Mouse (Mus musculus): Measurements from ENCODE around the gene Elf4.
"Not testable (repeated sequence)": the region's sequence is repeated elsewhere in the genome, so short reads cannot be mapped to it uniquely, and the experiment has no call there.

The Elf4 gene

GRCm38 (mm10) chrX:48436082-48436481 is 26.9 kb downstream of the Elf4 start:
- not testable (repeated sequence) for DNase-seq (ENCODE audit: low spot score)

DNA sequence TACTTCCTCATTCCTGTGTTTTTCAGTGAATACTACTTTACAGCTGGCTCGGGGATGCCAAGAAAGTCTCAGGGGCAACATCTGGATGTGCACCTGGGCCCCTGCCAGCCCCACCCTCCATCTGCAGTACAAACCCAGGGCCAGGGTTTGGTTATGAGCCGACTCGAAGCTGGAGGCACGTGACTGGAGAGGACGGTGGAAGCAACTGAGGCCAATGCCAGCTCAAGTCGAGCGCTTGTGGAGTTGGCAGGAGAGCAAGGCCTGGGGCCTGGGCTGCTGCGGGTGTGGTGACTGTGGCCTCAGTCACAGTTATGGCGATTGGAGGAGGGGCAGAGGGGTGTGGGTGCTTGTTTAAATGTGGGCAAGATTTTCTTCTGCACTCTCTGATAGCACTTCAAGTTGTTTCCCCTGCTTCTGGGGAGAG is 27.4 kb downstream of the Elf4 start:
- no peak for DNase-seq (ENCODE audit: low spot score)

- no peak for DNase-seq (ENCODE audit: low spot score)
These were observed 28.7 kb downstream of the Elf4 start for GRCm38 (mm10) chrX:48434251-48434650.

DNA sequence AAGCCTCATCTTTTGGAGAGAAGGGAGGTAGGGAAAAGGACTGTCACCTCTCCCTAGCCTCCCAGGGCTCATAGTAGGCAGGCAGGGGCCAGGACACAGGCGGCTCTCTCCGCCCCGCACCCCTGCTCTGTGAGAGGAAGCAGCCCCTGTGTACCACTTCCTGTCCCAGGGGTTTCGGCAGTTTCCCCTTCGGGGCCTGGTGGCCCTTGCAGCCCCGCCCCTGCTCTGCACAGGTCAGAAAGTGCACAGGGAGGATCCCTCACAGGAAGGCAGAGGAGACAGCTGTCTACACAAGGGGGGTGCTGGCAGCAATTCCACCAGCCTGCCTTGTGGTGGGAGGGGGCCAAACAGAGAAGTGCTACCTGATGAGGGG is 29.4 kb downstream of the Elf4 start:
- DNase-seq (ENCODE audit: low spot score), result peak; percentile 88

DNA sequence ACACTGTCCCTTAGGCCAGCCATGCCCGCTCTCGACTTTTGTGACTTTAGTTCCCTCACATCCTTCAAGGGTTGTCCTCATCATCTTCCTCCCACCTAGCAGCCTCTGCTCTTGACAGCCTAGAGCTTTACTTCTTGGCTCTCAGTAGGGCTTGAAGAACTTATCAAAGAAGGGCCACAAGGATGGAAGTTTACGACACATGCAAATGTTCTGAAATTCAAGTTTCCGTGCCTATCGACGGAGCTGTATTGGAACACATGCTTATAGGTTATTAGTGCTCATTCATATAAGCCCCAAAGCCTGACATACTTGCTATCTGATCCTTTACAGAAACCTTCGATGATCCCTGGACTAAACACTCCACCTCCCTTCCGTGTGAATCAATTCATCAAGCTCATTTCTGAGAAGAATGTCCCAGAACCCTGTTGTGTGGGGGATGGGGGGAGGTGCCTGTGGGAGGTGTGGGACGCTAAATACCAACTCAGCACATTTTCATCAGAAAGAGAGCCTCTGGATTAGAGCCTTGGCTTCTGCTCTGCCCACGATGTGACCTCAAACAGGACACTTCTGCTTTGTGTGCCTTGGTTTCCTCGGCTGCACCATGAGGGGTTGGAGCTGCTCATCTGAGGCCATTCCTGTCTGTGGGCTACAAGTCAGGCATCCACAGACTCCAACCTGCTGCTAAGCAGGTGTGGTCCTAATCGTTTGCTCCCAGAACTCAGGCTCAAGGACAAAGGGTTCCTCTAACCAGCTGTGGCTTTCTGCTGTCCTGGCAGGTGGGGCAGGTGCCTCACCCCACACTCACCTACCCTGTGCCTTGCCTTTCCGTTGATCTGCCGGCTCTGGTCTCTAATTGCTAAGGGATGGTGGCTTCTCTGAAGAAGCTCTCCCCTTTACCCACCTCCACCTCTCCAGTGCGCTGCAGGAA is 30.1 kb downstream of the Elf4 start:
- DNase-seq (ENCODE audit: low spot score), result no peak

- DNase-seq (ENCODE audit: low spot score), result peak; percentile 49
These were observed 33.4 kb downstream of the Elf4 start for GRCm38 (mm10) chrX:48429538-48429937.

DNA sequence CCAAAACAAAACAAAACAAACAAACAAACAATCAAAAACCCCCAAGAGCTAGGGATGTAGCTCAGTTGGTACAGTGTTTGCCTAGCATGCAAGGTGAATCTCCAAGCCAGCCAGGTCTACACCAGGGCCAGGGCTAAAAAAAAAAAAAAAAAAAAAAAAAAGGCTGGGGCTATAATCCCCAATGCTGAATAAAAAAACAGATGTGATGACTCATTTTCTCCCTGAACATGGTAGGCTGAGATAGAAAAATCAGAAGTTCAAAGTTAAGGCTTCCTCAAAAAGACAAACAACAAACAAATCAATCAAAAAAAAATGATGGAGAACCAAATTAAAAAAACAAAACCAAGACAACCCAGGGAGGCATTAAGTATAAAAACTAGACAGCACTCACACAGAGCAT is 33.8 kb downstream of the Elf4 start:
- DNase-seq (ENCODE audit: low spot score), result no peak

DNA sequence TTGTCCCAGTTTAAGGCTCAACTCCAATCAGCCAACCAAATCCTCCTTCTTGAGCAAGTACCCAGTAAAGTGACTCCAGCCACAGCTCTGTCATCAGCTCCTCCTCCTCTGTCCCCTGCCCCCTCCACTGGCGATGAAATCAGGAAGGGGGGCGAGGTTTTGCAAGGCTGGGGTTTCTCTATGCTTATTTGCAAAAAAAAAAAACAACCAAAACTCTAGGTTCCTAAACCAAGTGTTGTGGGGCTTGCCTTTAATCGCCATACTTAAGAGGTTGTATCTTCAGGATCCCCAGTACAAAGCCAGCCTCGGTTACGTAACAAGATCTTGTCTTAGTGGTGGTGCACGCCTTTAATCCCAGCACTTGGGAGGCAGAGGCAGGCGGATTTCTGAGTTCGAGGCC is 34.3 kb downstream of the Elf4 start:
- DNase-seq (ENCODE audit: low spot score), result no peak

DNA sequence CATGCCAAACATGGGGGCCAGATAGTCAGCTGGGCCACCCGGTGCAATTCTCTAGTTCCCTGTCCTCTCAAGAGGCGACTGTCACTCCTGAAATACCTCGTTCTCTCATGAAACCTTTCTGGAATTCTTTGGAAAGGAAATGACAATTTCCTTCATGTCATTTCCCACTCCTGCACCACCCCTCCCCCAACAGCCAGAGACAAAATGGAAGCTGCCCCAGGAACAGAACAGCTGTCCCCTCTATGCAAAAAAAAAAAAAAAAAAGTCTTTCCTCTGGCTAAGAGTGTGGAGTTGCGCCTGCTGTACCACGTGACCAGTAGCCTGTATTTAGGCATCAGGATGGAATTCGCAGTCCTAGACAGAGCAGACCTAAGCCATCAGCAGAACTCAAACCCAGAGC is 34.7 kb downstream of the Elf4 start:
- no peak for DNase-seq (ENCODE audit: low spot score)

DNA sequence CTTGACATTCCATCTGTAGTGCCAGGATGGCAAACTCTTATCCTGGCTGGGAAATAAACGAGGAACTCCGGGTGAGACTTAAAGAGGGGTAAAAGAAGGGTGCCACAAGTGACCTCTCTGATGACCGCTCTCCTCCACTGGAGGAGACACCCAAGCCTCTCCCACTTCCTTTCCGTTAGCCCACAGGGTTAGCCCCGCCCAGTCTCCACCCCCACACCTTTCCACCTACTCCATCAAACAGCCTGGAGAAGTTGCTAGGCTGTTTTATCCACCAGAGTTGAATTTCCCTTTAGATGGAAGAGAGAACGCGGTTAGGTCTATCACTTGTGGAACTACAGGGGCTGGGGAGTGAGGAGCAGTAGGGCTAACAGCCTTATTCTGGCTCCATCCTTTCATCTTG is 37.7 kb downstream of the Elf4 start:
- no peak for DNase-seq (ENCODE audit: low spot score)

GRCm38 (mm10) chrX:48424583-48424982 is 38.3 kb downstream of the Elf4 start:
- peak; percentile 86 for DNase-seq (ENCODE audit: low spot score)

GRCm38 (mm10) chrX:48423671-48424070 is 39.3 kb downstream of the Elf4 start:
- DNase-seq (ENCODE audit: low spot score), result no peak

DNA sequence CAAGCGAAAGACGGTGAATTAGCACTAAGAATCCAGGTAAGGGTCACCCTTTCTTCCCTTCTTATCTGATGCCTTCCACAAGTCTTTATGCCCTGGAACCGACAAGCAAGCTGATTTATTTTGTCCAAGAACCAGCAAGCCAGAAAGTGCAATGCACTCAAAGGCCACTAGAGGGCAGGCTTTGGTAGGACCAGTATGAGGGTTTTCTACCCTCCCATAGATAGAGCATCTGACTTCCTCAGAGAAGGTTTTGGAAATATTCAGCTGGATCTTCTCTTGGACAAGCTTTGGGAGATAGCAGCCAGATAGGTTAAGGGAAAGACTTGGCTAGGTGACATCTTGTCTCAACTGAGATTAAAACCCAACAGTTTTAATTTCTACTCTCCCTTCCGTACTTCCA is 39.9 kb downstream of the Elf4 start:
- peak; percentile 70 for DNase-seq (ENCODE audit: low spot score)

DNA sequence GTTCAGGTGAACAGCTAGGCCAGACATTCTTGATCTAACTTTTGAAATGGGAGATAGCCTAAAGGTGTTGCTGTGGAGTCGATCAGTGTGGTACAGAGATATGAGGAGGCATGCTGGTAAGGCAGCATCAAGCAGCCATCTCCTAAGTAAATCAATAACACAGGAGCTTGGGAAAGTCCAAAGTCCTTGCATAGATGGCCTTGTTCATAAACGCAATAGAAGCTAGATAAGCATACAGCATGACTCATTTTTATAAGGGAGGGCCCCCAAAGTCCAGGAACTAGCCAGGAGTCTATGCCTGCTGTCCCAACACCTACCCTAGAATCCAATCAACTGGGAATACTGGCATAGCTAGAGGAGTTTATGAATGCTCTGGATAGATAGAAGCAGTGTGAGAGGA is 44.5 kb downstream of the Elf4 start:
- no peak for DNase-seq (ENCODE audit: low spot score)

GRCm38 (mm10) chrX:48414291-48414690 is 48.6 kb downstream of the Elf4 start:
- DNase-seq (ENCODE audit: low spot score), result no peak

DNA sequence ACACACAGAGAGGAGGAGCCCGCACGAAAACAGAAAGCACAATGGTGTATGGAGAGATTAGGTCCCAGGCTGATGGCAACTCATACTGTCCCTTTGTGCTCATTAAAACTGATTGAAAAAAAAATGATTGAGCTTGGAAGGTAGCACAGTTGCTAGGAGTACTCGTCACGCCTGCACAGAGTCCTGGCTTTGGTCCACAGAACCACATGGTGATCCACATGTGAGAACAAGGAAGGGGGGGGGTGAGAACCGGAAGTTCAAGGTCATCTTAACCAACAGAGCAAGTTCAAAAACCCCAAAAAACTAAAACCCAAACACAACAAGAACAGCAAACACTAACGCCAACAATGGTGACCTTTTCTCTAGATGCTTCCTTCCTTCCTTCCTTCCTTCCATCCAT is 50.3 kb downstream of the Elf4 start:
- no peak for DNase-seq (ENCODE audit: low spot score)

- no peak for DNase-seq (ENCODE audit: low spot score)
These were observed 52.5 kb downstream of the Elf4 start for GRCm38 (mm10) chrX:48410388-48410776.

DNA sequence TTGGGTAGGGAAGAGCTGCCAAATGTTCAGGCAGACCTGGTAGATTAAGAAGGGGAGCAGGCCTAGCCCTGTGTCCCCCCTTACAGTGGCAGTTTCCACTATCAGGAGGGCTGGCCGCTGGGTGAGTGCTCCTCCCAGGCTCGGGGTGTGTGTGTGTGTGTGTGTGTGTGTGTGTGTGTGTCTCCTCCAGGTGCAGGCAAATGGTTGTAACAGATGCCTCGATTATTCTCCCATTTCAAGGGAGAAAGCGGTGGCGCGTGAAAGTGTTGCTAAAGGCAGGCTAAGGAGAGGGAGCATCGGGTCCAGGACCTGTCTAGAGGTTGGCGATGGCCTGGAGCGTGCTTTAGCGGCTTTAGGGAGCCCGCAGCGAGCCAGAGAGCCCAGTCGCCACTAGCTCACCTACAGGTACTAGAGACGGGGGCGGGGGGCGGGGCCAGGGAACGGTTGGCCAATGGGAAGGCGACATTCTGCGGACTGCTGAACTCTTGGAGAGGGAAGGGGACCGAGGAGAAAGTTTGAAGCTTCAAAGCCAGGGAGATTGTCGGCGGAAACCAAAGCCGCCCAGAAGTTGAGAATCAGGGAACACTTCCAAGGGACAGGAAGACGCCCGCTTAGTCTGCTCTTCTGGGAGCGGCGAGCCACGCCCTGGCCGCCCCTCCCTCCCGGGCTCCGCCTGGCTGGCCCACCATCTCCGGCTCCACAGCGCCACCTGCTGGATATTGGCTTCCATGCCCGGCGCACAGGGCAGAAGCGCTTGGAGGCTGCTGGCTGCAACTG is 53.1 kb downstream of the Elf4 start:
- peak; percentile 76 for DNase-seq (ENCODE audit: low spot score)

DNA sequence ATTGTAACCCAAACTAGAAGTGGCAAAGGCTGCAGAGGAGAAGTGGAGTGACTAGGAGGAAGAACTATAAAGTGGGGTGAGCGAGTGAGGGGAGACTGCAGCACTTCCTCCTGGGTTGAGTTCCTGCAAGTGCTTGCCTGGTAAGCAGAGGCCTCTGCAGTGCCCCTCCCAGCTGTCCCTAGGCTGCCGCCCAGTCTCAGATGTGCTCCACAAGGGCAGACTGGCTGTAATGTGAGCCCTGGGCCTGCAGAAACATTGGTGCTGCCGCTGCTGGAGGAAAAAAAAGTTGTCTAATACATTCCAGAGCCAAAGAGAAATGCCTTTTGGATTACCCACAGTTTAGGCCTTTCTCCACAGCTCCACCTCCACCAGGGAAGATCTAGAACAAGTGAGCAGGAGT is 57.8 kb downstream of the Elf4 start:
- no peak for DNase-seq (ENCODE audit: low spot score)

DNA sequence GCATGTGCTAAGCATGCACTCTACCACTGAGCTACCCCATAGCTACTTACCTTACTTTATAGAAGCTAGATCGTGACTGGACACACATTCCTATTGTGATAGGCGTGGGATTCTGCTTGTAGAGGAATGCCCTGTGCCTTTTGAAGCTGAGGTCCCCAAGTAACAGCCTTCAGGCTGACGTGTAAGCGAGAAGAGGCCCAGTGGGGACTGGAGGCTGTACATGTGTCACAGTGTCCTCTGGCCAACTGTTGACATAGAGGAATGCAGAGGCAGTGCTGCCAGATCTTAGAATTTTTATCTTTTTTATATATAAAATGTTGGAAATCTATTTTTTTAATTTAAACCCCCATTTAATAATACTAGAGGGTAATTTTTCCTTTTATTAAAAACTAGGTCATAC is 62.9 kb downstream of the Elf4 start:
- no peak for DNase-seq (ENCODE audit: low spot score)

- DNase-seq (ENCODE audit: low spot score), result no peak
These were observed 73.6 kb downstream of the Elf4 start for GRCm38 (mm10) chrX:48389380-48389779.

- DNase-seq (ENCODE audit: low spot score), result no peak
These were observed 77.0 kb downstream of the Elf4 start for GRCm38 (mm10) chrX:48385927-48386326.

DNA sequence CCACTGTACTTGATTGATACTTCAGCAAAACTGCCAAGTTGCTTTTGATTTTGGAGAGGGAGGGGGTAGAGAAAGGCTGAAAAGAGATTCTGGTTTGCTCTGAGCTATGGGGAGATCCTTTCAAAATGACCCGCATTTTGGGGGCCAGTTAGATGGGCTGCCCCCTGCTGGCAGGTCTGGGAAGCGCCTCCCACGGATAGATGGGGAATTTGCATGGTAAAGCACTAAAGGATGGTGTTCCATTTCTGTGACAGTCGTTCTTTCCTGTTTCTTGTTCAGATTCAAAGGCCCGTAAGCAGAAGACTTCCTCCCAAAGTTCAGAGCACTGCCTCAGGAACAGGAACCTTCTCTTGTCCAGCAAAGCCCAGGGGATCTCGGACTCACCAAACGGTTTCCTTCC is 79.3 kb downstream of the Elf4 start:
- peak; percentile 51 for DNase-seq (ENCODE audit: low spot score)

Measured in T-cell, adult 2 months (primary cell).